Mouse (Mus musculus) bone marrow macrophage, adult 2 months (primary cell): ENCODE measurements around the gene Efcc1.

ENCODE experiments used
- CTCF ChIP-seq: IDR thresholded peaks from 2 replicates; pipeline ENCODE4 v1.5.1; 2012; ENCODE audit warnings: low read depth, mild to moderate bottlenecking, low read length, moderate library complexity
- POLR2A ChIP-seq: IDR thresholded peaks from 2 replicates; pipeline ENCODE4 v1.6.1; 2012; ENCODE audit warnings: mild to moderate bottlenecking, low read depth, low read length, borderline replicate concordance

DNA sequence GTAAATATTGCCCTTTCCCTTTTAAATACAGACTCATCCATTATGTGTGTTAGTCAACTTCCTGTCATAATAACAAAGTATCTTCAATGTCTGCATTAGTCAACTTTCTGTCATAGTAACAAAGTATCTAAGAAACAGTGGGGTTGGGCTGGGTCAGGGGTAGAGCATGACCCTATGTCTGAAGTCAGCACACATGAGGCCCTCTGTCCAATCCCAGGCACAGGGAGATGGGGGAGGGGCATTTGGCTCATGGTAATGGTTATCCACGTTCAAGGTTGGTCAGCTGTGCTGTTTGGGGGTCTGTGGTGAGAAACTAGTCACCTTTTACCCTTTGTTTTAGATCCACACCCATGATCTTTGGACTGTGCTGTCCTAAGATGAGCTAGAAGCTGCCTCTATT is 14.6 kb downstream of the Efcc1 start:
- TF ChIP-seq POLR2A (no peak), CTCF (no peak)
